Mouse (Mus musculus) embryonic stem cell, embryonic (primary cell): ENCODE results near the gene Man1a.

ENCODE experiments used
- CTCF ChIA-PET, 4 experiments: fragments of 300-600 bp in 2 of 4; fragments of 350-600 bp in 2 of 4; sonication (Branson Sonifier 250); formaldehyde crosslinking; loops; one replicate each; lab custom pipeline; 2022; ENCODE audit warnings: inconsistent platforms in 2 of 4; lab: Charles Lee
- POLR2A ChIA-PET, 4 experiments: fragments of 300-600 bp in 2 of 4; fragments of 350-600 bp in 2 of 4; sonication (Branson Sonifier 250); formaldehyde crosslinking; loops; one replicate each; lab custom pipeline; 2022; ENCODE audit warnings: antibody characterized with exemption in 4 of 4, inconsistent platforms in 1 of 4; lab: Charles Lee

Gene Man1a

DNA sequence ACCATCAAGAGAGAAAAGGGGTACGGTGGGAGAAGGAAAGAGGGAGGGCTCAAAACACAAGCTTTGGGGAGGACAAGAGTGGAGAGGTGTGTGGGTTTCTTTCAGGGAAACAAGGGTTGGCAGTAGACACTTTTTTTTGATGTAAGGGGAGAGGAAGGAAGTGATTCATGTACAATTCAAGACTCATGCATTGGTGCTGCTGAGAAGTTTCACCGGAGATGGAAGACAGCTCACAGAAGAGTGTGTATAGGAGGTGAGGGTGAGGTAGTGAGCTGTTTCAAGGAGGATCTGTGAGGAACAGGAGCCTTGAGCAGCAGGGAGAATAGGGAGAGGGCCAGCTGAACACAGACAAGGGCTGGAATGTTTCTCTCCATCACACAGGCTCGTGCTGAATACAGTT is 116.7 kb downstream of the Man1a start:
- POLR2A ChIA-PET: no interaction called here
- CTCF ChIA-PET: no interaction called here

DNA sequence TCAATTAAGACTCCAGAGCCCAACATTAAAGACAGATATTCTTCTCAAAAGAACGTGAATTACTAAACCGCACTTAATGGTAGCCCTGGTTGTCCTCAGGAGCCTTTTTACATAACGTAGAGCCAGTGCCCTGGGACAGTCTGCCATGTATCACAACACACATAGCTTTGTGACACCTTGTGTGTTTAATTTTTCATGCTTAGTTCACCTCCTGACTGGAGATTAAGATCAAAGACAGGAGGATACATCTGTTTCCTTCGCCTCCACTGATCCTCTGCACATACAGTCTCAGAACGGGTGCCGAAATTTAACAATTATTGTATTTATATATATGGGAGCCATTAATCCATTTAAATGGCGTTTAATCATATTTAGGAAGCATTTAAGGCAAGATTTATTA is 134.8 kb downstream of the Man1a start:
- POLR2A ChIA-PET: no interaction called here

DNA sequence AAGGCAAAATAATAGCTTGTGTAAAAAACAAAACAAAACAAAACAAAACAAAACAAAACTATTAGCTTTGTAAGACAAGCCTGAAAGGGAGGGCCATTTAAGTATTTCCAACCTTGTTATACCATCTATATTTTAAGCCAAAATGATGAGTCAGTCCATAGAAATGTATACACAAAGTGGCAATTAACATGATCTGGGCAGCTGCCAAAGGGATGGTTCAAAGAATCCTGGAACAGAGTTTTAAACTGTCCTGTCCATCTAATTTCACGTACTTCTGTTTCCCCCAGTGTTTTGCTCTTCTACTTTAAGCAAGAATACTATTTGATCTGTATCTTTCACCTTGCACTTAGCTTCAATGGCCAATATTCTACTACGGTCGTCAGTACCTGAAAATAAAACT is 138.2 kb downstream of the Man1a start:
- POLR2A ChIA-PET: no interaction called here
- CTCF ChIA-PET: no interaction called here

More for the DNA sequence above, 134.8 kb downstream of the Man1a start:
- CTCF ChIA-PET: no interaction called here

DNA sequence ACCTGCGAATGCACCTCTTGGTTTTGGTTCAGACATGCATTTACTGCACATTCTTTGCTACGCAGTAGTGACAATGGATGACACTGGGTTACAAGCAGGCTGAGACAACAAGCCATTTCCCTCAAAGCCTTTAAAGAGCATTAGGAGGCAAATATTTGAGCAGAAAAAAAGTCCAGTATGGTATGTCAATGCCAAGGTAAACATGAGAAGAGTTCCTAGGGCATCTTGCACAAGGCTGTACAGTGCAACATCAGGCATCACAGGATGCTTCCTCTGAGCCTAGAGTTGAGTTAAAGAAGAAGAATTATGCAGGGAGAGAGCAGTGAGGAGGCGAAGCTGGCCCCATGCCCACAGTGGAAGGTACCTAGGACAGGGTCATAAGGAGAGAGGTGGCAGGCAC is 140.3 kb downstream of the Man1a start:
- ChIA-PET CTCF (no interaction called here), POLR2A (no interaction called here)

DNA sequence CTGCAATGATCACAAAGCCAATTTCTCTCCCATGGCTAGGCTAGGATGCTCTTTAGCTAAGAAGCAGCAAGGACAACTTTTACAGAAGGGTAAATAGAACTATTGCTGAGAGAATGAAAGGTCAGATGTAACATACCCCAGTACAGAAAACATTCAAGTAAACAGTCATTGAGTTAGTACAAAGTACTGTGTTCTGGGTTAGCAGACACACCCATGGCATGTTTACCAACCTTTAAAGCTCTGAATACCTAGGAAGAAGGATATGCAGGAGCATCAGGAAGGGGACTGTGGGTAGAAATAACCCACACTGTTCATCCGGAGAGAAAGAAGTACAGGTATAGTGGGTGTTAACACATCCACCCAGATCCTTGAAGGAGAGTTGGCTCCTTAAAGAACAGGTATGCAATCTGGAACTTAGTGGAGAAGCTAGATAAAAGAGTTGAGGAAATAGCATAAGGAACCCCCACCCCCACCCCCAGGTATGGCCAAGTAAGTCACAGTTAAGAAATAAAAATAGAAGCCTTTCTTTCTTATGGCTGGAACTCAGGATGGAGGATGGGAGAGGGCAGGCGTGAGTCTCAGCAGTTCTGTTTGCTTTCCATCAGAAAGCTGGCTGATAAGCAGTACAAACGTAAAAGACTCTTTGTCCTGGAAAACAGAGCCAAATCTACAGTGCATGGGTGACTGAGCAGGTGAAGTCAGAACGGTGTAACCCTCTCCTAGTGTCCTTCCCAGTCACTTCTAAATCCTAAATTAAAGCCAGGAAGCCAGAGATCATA is 146.5 kb downstream of the Man1a start:
- ChIA-PET CTCF (no interaction called here), POLR2A (interaction anchor here in 1 of 4 experiments (0.6 kb wide), 1 partner anchor 187 kb away, joined by 3 read pairs; no protein-coding TSS in a partner anchor)

DNA sequence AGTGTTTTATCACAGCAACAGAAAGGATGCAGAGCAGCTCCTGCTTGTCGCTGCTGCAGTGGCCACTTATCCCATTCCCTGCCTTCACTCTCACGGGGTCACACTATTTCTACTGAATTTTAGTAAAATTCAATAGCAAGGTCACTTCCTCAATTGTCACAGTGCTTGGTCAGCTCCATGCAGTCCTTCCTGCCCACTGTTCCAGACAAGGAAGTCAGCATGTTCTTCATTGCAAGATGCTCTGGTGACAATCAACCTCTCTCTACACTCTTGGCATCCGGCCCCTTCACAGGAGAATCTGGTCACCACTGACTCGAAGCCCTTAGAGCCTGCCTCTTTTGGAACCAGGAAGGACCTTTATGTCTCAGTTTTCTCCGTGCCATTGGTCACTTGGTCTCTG is 148.5 kb downstream of the Man1a start:
- CTCF ChIA-PET: no interaction called here
- POLR2A ChIA-PET: no interaction called here

DNA sequence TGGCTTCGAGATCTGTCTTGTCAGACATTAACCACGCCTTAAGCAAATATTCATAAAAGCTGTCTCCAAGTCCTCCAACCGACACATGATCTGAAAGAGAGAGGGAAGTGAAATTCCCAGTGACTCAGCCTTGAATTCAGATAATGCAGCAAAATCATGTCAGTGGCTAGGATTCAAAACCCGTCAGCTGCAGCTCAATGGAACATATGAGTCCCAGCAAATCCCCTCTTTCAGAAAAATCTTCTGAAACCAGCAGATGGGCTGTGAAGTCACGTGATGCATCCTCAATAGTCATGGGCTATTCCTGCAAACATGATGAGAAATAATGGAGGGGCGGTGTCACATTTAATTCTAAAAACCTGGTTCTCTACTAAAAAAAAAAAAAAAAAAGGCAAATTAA is 151.0 kb downstream of the Man1a start:
- ChIA-PET POLR2A (no interaction called here), CTCF (no interaction called here)

DNA sequence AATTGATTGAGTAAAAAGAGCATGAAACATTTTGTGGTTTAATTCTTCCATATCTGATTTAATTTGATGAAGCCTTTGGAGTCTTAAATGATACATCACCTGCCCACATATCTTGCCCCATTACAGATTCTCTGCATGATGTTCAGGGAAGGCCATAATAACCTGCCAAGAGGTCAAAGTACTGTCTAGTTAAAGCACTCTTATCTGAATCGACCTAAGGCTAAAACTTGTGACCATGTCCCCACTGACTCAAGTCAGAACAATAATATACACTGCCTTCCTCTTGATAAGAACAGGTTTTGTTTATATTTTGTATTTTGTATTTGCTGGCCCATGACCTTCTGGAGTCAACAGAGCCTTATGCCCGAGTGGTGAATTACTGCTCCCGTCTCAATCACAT is 154.2 kb downstream of the Man1a start:
- CTCF ChIA-PET: no interaction called here

DNA sequence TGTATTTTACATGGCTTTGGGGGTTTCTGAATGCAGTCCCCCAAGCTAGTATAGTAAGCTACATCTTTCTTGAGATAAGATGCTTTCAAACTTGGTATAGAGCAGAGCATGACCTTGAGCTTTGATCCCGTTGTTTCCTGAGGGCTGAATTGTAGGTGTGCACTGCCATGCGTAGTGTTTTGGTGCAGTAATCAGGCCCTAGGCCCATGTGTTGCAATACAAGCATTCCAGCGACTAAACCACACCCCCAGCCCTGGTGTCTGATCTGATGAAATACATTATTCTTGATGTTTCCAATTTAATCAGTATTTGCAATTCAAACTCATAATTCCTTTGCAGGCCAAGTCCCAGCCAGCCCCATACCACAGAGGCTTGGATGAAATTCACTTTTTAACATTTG is 158.9 kb downstream of the Man1a start:
- ChIA-PET CTCF (no interaction called here), POLR2A (no interaction called here)

More for the DNA sequence above, 154.2 kb downstream of the Man1a start:
- POLR2A ChIA-PET: no interaction called here

DNA sequence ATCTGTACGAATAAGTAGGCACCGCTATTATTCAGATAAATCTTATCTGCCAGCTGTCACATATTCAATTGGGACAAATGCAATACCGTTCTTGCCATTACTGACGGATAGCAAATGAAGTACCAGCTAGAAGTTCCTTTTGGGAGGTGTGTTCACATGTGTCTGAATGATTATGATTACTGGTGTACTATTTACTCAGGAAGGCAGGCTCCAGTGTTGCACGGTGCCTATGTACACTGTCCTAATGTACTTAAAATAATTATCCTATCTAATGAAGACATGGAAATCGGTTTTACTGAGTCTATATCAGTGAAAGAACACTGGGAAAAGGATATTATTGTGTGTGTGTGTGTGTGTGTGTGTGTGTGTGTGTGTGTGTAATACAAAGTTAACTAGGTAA is 160.7 kb downstream of the Man1a start:
- ChIA-PET POLR2A (no interaction called here), CTCF (no interaction called here)

DNA sequence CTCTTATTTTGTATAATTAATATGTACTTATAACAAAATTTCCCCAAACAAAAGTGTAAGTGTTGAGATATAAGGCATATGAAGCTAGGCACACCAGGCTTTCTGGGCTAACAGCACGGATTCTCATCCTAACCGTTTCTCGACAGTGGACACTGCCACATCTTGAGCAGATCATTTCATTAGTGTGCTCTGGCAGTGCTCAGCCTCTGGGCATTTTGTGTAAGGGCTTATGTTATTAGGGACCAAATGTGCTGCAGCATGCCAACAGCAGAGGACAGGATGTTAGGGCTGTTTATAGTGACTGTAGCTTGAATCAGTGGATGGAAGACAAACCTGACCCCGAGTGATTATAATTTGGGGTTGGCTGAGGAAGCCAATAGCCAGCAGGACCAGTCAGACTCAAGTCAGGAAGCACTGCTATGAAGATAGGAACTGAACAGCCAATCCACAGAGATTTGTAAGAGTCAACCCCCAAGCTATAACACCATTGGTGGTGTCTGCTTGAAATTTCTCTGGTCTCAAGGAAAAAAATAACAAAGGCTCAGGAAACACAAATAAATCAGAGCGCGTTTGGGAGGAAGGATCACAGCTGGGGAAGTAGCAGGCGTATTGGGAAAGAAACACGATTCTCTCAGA is 161.3 kb downstream of the Man1a start:
- ChIA-PET CTCF (no interaction called here), POLR2A (no interaction called here)

DNA sequence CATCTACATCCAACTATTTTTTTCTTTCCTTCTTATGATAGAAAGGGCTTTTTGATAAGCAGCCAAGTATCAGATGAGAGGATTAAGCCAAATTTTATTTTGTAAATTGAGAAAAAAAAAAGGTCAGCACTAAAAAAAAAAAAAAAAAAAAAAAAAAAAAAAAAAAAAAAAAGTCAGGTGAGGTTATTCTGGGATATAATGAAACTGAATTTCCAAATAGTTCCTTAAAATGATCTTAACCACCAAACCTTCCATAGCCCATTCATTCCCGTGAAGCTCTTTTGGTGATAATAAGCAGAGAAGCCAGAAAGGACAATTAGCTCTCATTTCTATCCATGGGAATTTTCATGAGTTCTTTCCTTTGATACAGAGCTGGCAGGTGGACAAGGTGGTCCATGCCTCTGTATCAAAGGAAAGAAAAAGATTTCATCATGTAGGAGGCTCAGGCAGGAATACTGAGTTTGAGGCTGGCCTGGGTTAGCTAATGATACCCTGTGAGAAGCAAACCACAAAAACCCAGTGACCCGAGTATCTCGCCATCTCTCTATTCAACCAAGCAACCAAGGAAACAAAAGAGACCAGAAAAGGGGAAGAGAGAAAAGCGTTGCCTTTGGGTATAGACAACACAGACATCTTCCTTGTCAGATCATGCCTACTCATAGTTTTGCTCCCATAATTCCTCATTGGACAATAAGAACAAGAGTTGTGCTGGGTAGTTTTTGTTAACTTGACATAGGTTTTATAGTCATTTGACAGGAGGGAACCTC is 162.7 kb downstream of the Man1a start:
- CTCF ChIA-PET: no interaction called here

DNA sequence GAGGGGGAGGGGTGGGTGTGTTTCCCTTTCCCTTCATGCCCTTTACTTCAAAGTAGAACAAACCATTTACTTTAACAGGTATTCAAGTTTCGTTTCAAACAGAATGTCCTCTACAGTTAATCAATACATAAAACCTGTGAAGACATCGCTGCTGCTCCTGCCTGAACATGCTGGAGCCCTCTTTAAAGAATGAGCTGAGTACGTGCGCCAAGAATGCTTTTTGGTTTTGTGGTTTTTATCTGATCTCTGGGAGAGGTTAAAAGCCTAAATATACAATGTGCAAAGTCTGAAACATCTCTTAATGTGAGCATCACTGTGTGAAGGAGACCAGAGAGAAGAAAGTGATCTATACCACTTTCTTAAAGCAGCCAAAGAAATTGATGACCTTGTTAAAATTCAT is 186.9 kb downstream of the Man1a start:
- ChIA-PET CTCF (no interaction called here), POLR2A (no interaction called here)

More for the DNA sequence above, 162.7 kb downstream of the Man1a start:
- POLR2A ChIA-PET: interaction anchor here in 1 of 4 experiments (0.7 kb wide), 1 partner anchor 12 kb away, joined by 3 read pairs; no protein-coding TSS in a partner anchor

DNA sequence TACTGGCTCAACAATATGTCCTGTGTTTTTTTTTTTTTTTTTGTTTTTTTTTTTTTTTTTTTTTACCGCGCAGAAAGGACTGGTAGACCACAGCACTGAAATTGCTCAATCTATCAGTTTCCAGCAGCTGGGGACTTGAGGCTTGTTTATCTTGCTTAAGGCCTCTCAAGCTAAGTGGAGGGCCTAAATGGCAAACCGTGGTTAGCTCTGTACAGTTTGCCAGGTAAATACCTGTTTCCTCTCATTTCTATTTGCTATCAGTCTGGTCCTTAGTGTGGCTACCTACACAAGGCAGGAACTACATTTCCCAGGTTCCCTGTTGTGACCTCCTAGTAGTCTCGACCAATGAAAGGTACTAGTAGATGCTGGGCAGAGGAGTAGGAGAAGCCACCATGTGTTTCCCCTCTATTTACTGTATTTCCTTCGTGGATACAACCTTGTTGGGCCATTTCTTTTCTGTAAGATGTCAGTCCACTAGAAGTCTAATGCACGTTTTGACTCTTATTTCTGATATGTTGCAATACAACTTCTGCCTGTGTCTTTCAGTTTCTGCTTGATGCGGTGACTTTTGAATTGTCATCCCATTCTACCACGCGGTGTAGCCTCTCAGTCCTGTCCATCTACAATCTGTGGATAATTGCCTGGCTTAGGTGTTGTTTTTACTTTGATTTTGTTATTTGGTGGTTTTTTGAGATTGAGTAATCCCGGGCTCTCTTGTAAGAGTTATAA is 187.9 kb downstream of the Man1a start:
- CTCF ChIA-PET: no interaction called here
- POLR2A ChIA-PET: no interaction called here

DNA sequence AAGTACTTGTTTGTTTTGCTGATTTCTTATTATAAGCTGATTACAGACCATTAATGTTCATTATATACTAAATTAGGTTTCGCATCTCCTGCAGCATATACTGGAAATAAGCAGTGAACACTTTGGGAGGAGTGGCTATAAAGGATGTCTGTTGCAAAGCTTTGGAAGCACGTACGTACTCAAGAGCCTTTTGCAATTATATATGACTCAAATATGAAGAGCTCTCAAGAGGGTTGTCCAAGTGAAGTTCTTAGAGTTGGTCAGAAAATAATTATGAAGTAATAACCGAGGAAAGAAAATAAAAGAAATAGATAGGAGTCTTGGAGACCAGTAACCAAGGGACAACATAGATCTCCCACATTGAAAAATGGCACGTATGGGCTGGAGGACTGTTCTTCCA is 189.9 kb downstream of the Man1a start:
- ChIA-PET POLR2A (no interaction called here), CTCF (no interaction called here)

DNA sequence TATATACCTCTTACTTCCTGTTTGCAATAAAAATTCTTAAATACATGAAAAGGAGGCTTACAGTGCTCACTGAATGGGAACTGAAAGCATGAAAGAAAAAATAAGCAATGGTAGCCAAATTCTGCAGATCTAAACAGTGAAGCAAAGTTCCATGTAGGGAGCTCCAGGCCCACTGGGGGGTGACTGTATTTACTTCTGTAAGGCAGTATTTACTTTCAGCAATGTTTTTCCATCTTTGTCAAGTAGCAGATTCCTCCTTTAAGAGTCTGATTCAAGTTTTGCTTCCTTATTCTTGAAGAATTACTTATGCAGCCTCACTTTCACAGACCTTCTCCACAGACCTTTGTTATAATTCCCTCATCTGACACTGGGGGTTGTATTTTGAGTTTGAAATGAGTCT is 195.1 kb downstream of the Man1a start:
- CTCF ChIA-PET: no interaction called here
- POLR2A ChIA-PET: no interaction called here

DNA sequence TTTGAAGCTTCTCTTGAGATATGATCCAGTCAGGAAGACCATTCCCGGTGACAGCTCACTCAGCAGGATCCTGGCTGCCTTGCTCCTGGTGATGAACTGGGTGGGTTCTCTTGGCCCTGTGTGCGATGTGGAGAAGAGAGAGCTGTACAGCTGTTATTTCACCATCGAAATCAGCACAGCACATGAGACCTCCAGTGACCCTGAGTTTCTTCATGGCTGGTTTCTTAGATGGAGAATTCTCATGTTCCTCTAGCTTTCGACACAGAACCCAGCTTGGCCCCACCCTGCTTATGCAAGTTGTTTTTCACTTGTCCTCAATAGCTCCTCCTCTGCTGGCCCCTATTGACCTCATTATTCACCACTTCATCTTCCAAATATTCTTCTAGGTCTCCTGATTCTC is 200.5 kb downstream of the Man1a start:
- POLR2A ChIA-PET: no interaction called here
- CTCF ChIA-PET: no interaction called here

DNA sequence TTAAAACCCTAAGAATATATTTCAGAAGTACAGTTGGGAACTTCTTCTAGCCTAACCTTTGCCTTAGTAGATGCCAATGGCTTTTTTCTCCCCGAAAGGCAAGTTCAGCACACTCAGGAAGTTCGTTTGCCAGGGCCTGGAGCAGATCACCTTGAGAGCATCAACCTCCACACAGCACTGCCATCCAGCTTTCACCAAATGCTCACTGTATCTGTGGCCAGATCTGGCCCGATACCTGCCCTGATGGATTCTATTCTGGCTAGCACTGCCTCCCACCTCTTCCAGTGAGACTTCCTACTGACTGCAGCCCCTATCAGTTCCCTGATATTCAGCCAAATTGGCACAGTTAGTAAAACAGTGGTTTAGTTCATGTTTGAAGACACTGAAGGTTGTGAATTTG is 202.2 kb downstream of the Man1a start:
- CTCF ChIA-PET: no interaction called here
- POLR2A ChIA-PET: no interaction called here

DNA sequence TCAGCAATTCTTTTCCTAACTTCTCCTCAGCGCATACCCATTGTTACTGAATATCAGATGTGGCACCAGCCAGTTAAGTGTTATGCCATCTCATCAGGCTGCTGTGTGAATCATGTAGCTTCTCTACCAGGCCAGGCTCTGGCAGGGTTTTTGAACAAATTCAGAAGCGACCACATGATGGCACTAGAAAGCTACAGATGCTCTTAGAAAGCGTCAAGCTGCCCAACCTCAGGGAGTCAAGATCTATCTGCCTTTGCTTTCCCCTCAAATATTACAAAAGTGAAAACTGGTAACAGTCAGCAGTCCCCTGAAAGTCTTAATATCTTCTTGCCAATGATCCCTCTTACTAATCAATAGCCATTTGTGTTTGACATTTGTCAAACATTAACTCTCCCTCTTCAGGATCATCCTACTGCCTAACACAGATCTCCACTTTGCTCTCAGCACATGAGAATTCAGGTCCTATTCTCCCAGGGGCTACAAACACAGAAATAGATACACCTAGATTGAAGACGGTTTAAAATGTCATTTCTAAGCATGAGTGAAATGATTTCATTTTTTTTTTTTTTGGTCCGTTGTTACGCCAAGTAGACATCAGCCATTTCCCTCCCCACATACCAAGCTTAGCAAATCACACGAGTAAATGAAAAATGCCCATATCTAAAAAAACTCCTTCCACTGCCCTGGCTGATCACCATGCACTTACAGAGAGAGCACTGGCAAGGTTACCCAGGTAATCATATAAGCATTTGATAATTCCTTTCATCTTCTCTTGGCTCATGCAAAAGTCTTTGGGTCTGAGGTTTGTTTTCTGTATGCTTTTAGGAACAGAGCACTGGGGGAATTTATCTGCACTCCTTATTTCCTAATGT is 212.7 kb downstream of the Man1a start:
- CTCF ChIA-PET: interaction anchor here in 2 of 4 experiments (0.6 to 1.5 kb wide), 6 partner anchors 159 to 1904 kb away, joined by 3 to 5 read pairs (median 4); no protein-coding TSS in a partner anchor
- POLR2A ChIA-PET: no interaction called here
